Mouse (Mus musculus) E14TG2a.4 (cell line): ENCODE data around the gene Ocm.

Experiments used
- CTCF ChIP-seq: conservative IDR thresholded peaks from 2 replicates; pipeline ENCODE4 v1.5.1; 2014; ENCODE audit warnings: low read length
- NANOG ChIP-seq: IDR thresholded peaks from 2 replicates; pipeline ENCODE4 v1.6.1; 2014; ENCODE audit warnings: borderline replicate concordance, low read length, mixed read lengths

GRCm38 (mm10) chr5:144014551-144015311 lies 11.7 kb downstream of the Ocm start, which contains the start of gene Ccz1:
- TF ChIP-seq CTCF (no peak), NANOG (no peak)
